Mouse (Mus musculus) liver, adult 2 months (tissue): Measurements from ENCODE around the gene N4bp1.

Experiments
- CTCF ChIP-seq: fragments of 200-500 bp; IDR thresholded peaks from 2 replicates; pipeline ENCODE4 v1.5.1; 2011; ENCODE audit warnings: low read depth, low read length, control low read depth
- POLR2A ChIP-seq: fragments of 200-500 bp; IDR thresholded peaks from 2 replicates; pipeline ENCODE4 v1.6.1; 2011; ENCODE audit warnings: low read length, control low read depth; ENCODE audit not compliant: insufficient read depth; ENCODE audit errors: extremely low read depth

GRCm38 (mm10) chr8:86845875-86846274 is 39.2 kb downstream of the N4bp1 start:
- TF ChIP-seq CTCF (no peak), POLR2A (no peak)
